Mouse (Mus musculus) heart, postnatal 0 days (tissue): ENCODE measurements around the gene Dgke.

Experiments
- CTCF ChIP-seq: IDR thresholded peaks from 2 replicates; pipeline ENCODE4 v1.5.1; 2016; ENCODE audit warnings: antibody characterized with exemption, control low read depth, low read depth
- EP300 ChIP-seq: IDR thresholded peaks from 2 replicates; pipeline ENCODE4 v1.6.1; 2016; ENCODE audit warnings: antibody characterized with exemption, low read depth

DNA sequence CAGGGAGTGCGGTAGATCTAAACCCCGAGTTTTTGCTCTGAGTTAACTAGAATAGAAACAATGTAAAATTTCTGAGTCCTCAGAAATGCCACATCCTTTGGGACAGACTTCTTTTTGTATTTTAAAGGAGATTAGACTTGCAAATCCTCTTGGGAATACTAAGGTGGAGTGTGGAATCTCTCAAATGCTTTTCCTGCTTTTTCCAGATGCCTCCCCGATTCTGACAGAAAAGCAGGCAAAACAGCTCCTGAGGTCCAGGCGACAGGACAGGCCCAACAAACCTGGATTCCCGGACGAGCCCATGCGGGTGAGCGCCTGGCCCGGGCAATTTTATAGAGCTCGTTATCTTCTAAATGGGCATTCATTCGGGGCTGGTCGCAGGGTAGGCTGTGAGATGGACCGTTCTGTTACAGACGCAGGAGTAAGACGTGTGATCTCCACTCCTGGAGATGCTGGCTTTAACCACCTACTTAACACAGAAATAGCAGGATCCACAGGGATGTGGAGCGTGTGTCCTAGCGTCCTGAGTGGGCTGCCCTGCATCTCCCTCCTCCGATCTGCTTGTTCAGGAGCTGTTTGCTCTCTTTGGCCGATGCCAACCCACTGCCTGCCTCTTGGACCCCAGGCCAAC lies 8.2 kb upstream of the Dgke start:
- TF ChIP-seq CTCF (no peak), EP300 (no peak)
